Mouse (Mus musculus): ENCODE measurements around the gene Nav1.

Nav1 gene

DNA sequence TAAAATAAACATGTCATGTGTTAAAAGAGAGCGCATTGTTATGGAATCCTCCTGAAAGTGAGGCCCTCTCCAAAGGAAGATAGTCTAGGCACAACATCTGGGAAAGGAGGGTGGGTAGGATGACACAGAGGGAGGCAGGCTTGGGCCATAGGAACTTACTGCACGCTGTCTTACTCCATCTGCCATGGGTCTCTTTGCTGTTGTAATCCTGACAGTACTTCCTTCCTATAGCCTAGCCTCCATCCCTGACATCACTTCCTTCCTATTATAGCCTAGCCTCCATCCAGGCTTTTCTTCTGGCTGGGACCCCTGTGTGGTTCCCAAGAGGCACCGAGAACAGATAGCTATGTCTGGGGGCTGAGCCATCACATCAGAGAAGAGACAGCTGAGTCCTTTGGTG lies 10.2 kb upstream of the Nav1 start:
- in situ Hi-C loops (cut with MboI, MseI) = no loop called here

DNA sequence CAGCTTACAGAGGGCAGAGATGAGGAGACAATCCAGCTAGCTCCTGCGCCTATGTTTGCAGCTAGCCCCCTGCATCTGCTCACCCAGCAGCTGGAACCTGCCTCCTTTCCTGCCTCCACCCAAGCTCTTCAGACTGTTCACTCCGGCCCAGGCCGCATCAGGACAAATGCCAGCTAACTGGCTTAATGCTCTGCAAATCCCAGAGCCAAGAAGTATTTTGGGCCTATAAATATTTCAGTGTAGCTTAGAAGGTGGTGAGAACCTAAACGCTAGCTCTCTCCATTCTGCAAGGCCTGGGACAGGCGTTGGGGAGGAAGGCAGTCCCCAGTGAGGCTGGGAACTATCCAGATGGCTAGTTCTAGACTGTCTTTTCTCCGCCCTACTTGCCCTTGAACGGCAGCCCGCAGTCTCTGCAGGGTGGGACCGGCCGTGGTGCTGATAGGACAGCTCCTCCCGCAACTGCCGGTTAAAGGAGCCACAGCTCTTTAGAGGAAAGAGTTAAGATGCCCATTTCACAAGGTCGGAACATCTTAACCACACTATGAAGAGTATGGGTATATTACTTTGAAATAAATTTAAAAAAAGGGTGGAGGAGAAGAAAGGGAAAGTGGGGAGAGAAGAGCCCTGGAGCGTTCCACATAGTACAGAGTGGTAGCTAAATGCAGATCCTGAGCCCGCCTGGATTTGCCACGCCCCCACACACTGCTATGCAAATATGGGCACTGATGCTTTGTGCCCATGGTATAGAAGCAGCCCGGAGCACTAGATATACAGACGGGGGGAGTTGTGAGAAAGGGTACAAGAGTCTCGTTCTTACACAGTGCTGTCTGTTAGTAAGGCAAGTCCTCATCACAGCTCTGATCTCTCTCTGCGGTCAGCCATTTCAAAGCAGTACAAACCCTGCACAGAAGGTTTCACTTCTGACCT lies 8.9 kb upstream of the Nav1 start:
- in situ Hi-C loops (cut with MboI, MseI) = no loop called here

DNA sequence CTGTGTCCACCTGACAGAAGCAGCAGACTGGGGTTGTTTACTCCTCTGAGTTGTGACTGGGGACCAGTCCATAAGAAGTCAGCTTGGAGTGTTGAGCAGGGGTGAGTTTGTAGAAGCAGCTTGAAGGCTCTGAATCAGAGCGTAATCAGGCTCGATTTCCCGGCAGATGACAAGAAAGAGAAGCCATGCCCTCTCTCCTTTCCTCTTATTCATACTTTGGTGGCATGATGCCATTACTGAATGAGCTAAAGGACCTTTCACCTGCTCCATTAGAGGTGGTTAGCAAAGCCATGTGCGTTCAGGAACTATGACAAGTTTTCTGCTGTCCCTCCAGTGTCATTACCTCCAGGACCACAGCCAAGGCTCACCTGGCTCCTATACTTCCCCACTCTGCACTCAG lies 2.5 kb upstream of the Nav1 start:
- in situ Hi-C loops (cut with MboI, MseI) = loop anchor here in 1 of 2 experiments (10.0 kb wide), 1 partner anchor 865 kb away; no protein-coding TSS in a partner anchor

DNA sequence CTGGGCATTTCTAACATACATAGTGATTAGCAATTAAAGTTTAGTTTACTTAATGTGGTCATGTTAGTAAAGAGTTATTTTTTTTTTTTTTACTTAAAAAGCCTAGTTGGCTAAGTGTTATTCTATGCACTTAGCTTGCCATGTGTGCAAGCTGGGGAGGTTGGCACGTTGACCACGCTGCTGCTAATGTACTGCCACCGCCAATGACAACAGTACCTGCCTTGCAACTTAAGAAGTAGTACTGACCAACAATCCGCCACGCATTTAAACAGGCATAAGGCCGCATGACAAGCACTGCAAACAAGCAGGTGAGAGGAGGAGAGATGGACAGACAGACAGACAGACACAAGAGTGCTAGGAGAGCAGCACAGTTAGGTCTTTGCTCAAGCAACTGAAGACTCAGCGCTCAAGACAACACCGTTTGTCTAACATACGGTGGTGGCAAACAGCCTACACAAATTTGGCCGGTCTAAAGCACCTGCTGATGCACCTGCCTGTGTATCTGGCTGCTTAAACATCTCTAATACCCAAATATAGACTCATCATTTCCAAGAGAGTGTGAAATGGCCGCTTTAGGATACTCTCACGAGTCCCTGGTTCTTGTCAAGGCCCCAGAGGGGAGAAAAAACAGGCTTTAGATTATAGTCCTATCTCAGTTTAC lies 610 bp downstream of the Nav1 start:
- in situ Hi-C loops (cut with MboI, MseI) = loop anchor here in 1 of 2 experiments (10.0 kb wide), 1 partner anchor 868 kb away; no protein-coding TSS in a partner anchor

DNA sequence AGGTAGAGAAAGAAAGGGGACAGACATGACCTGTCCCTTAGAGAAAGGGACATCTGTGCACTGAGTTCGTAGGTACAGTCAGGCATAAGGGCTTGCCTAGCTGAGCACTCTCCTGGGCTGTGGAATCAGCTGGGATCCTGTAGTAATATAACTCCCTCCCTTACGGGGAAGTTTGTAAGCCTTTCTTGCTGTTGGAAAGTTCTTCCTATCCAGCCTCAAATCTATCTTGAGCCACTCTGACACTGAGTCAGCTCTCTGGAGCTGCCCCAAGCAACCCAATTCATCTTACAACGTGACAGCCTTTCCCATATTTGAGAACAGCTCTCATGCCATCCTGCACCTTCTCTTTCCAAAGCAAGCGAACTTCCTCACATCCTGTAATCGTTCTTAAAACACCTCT lies 1.6 kb downstream of the Nav1 start:
- in situ Hi-C loops (cut with MboI, MseI) = loop anchor here in 1 of 2 experiments (10.0 kb wide), 1 partner anchor 869 kb away; no protein-coding TSS in a partner anchor

DNA sequence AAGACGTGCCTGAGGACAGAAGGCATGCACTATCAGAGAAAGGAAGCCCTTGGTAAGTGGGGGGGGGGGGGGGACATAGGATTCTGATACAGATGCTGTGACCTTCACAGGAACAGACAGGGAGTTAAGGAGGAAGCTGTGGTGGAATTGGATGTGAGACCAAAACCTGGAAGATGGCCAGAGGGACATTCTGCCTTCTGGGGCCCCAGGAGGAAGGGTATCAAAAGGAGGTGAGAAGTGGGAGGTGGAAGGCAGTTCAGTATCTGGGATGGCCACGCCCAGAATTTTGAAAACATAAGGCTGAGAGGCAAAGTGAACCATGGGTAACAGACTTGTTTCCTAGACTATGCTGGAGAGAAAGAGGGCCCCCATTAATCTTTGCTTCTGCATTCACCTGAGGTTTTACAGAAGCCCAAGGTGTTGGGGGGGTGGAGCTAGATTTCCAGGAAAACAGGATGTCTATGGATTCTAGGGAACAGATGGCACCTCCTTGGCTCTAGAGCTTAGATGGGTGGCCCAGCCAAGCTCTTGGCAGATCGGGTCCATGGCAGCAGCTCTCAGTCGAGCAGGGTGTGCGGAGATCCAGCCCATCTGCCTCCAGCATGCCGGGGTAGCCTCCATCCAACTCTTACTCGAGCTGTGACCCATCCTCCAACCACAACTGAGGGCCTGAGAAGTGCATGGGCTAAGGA lies 2.6 kb downstream of the Nav1 start:
- in situ Hi-C loops (cut with MboI, MseI) = loop anchor here in 1 of 2 experiments (10.0 kb wide), 1 partner anchor 870 kb away; no protein-coding TSS in a partner anchor

DNA sequence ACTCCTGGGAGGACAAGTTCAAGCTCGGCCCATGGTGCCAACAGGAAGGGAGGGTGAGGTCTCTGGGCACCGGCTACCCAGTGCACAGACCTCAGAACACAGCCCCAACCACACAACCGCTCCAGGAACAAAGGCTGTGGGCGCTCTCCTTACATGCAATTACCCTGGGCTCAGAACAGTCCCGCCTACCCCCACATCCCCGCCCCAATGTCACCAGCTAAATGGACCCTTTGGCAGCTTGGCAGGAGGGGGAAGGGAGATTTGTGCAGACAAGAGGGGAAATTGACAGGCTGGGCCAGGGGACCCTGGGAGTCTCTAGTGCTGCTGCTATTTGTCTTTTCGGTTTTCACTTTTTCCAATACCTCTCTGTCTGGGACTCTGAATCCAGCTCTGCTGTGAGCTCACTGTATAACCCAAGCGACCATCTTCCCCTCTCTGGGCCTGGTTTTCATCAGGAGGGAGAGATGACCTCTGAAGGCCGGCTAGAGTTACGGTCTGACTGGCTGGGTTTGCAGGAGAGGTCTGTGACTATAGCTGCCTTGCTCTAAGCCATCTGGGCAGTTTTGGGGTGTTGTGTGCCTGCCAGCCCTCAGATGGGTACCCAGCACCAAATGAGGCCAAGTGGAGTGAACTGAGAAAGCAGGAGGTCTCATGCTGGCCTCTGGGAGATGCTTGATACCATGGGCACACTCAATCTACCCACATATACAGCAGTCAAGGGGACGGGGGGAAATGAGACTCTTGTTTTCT lies 3.8 kb downstream of the Nav1 start:
- in situ Hi-C loops (cut with MboI, MseI) = loop anchor here in 1 of 2 experiments (10.0 kb wide), 1 partner anchor 872 kb away; no protein-coding TSS in a partner anchor

DNA sequence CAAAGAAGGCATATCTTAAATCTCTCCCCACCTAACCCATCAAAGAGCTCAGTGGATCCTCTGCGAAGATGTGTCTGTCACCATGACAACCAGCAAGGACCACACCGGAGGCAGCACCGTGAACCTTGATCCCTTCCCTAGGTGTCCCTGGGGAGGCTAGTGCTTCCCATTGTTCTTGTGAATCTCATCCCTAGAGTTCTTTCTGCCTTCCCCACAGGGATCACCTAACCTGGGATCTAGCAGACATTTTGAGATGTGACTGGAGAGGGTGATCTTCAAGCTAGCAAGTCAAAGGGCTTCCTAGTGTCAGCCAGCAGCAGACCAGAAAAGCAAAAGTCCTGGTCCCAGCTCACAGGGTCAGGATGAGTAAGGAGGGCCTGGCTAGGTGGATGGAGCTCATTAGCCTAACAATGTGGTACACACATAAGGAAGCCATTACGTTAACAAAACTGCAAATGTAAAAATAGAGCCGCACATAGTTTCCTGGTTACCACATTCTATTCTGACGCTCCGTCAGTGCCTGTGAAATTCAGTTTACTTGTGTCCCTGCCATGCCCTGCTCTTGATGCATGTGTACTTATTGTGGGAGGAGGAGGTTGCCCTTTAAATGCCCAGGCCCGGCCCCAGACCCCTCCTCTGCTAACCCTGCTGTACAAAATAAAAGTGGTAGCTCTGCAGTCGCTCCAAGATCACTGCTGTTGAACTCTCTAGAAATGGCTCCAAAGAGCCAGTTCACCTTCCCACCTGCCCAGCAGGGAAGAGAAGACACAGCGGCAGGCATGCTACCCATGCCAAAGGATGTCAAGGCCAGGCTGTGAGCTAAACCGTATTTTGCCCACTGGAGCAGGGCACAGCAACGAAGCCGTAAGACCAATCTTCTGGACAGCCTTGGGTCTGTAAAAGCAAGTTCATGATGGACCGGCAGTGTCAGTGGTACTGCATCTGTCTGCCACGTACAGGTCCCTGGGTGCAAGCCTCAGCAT lies 6.8 kb downstream of the Nav1 start:
- in situ Hi-C loops (cut with MboI, MseI) = loop anchor here in 1 of 2 experiments (10.0 kb wide), 1 partner anchor 874 kb away; no protein-coding TSS in a partner anchor

DNA sequence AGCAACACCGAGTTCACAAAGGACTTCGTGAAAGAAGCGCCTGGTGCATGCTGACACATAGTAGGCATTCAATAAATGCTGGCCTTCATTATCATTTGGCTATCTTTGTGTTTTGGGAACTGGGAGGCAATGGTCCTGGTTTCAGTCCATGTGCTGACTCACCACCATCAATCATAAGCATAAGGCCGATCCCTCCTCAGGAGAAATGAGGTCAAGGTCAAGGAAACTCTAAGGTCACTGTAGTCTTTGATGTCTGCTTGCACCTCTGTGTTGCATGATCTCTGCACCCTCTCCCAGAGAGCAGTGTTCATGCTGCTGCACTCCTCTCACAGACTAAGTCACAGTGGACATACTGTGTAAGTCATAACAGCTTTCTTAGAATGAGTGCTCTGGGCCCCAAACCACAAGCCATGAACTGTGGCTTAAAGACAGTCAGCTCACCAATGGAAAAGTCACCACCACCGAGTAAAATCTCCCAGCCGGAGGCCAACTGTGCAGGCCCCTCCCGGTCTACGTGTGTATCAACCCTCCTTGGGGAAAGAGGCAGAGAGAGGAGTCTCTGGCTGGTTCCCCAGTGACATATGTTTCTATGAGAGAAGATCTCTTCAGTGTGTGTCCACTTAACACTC lies 8.7 kb downstream of the Nav1 start:
- in situ Hi-C loops (cut with MboI, MseI) = no loop called here

DNA sequence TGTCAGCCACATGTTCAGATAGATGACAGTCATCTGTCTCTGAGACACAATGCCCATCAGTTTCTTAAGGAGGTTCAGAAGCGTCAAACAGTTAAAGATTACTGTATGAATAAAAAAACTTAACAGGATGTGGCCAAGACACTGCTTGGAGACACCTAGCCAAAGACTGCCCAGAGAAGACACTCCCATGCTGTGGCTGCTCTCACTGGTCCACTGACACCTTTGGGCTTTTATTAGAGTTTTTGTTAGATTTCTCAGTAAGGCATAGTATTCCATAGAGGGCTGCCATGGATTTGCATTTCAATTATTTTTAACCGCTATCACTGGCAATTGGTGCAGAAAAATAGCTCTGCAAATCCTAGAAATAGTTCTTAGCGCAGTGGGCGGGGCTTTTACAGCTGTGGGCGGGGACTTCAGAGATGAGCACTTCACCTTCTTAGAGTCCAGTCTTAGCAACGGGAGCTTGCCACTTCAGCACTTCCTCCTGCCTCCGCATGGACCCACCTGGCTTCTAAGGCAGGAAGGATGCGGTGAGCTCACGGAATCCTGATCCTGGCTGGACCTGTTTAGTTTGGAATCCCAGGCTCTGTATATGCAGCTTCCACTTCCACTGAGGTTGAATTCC lies 12.7 kb downstream of the Nav1 start:
- in situ Hi-C loops (cut with MboI, MseI) = no loop called here

DNA sequence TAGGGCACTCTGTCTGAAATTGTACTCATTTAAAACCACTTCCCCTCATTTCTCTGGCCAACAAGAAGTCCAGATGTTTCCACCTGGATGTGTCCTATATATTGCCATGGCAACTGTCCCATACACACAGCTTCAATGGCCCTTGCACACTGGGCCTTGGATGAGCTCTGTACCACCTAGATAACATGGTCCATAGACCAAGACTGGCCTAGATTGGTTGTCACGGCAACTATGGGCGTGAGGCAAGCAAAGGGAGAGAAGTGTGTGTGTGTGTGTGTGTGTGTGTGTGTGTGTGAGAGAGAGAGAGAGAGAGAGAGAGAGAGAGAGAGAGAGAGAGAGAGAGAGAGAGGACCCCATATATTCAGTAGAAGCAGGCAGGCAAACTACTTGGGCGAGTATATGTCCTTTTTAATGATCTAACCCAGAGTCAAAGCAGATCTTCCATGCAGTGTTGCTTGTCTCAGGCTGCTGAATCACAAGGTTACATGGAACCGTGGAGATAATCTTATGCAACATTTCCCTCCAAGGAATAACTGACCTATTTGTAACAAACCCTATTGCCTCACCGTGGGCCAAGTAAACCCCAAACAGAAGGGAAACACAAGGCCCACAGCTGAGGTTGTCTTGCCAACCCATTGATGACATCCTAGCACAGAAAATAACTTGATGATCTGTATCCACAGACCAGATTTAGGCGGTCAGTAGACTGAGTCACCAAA lies 13.4 kb downstream of the Nav1 start:
- in situ Hi-C loops (cut with MboI, MseI) = no loop called here

DNA sequence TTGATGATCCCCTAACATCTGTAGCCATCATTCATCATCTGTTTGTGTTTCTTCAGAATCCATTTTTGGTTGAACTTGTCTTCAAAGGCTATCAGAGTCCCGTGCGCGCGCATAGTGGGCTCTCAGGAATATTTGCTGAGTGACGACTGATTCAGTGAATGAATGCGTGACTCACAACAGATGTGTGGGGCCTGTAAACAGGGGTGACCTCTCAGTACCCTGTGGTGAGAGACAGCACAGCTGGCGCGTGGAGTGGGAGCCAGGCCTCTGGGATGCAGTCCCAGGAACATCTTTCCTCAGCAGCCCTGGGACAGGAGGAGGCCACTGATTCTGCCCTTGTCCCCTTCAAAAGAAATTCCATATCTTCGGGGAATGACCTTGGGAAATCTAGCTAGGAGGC lies 16.3 kb downstream of the Nav1 start:
- in situ Hi-C loops (cut with MboI, MseI) = no loop called here

DNA sequence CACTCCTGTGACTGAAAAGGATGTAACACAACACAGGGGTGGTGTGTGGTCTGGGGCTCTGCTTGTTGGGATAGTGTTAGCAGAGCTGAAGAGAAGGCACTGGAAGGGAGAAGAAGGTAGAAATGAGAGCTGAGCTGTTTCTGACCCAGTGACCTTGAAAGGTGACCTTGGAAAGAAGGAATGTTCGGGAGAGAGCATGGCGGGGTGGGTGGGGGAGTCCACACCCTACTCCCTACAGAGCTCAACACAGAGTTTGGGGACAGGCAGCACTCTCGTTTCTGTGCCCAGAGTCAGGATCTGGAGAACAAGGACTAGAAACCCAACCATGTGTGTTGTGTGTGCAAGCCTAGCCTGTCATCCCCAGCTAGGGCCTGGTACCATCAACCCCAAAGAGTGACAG lies 18.1 kb downstream of the Nav1 start:
- in situ Hi-C loops (cut with MboI, MseI) = no loop called here

DNA sequence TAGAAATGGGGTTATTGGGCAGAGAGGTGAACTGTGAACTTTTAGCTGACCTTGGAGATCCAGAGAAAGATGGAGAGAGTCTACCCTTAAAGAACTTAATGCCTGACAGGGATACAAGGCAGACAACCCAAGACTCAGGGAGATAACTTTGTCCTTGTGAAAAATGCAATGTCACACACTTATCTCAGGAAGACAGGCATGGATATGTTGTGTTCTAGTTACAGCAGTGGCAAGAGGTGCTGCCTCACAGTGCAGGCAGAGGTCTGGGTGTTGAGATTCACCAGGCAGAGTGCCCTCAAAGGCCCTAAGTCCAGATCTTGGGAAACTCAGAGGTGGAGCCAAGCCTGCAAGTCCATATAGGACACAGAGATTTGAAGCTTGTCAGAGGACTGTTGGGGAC lies 20.2 kb downstream of the Nav1 start:
- in situ Hi-C loops (cut with MboI, MseI) = no loop called here

DNA sequence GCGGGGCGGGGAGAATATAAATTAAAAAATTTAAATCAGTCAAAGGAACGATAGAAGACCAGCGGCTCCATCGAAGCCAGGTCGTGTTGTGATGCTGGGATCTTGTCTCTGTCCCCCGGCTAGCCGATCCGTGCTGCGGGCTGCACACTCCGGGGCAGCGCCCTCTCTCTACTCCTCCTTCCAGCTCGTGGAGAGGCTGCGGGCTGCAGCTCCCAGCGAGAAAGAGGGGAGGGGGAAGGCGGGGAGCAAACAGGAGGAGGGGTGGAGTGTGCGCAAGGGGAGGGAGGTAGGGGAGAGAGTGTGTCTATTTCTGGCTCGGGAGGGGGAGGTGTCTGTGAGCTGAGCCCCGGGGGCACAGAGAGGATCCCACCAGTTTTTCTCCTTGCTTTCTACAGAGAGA lies 21.5 kb downstream of the Nav1 start:
- in situ Hi-C loops (cut with MboI, MseI) = no loop called here

DNA sequence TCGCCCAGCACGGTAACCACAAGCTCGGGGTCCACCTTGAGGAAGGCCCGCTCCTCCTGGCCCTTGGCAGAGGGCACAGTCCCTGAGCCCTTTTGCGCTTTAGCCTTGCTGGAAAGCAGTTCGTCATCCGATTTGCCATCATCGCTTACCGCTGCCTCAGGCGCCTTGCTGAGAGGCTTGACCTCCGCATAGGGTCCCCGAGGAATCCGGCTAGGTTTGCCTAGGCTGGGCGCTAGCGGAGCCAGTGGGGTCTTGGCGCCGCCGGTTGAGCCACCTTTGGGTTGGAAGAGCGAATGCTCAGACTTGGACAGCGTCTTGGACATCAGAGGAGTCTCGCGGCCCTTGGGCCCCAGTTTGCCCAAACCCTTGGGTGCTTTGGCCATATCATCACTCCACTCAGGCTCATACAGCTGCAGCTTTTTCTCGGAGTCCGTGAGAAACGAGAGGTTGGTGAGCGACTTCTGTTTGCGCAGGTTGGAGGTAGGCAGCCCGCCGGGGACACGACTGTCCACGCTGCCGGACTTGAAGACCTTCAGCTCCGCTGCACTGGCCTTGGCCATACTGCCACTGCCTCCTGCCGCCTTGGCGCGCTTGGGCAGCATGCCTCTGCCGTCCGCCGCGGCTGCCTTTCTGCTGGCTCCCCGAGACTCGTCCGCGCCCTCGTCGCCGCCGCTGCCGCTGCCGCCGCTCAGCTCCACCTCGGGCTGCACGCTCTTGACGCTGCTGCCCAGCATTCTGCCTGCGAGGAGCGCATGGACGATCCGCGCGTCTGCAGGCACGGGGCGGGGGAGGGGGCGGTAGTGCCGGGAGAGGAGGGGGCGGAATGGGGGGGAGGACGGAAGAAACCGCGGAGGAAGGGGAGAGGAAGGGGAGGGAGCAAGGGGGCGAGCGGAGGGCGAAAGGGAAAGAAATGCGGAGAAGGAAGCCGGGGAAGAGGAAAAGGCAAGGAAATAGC lies 22.2 kb downstream of the Nav1 start:
- in situ Hi-C loops (cut with MboI, MseI) = no loop called here

Data from T-helper 17 cell (primary cell).